Mouse (Mus musculus): ENCODE measurements around the gene Defb47. TPM values are rescaled to one million over a fixed set of nuclear protein-coding genes. Genes with fewer than 3 reads are reported as not detected.
A peak's percentile ranks its signal among the peaks of the same experiment; 100 is the strongest.

Gene Defb47
- polyA plus RNA-seq (2015; fragmentation: Nextera tagmentation; extraction: Ambion mirVana), result not detected in 2 replicates

- Histone ChIP-seq H3K4me2 (replicated peaks) (no peak within 1 kb of the TSS), H3K27me3 (no peaks in the 10 kb centered on the region), H3K4me3 (no peak within 1 kb of the TSS), H3K4me1 (no peaks in the 10 kb centered on the region), H3K9me3 (no peaks in the 10 kb centered on the region), H3K27ac (replicated peaks) (no peak within 1 kb of the TSS), H3K36me3 (no peaks in the 10 kb centered on the region), H3K9ac (replicated peaks) (no peak within 1 kb of the TSS)
- ATAC-seq (replicated peaks), result no peak
- 82% methylated on average over 8 of the region's 8 CpGs for WGBS
Observed at GRCm38 (mm10) chr14:62997777-62998176, at the start of gene Defb47. Gene Defb47 (plus strand): TSS chr14:62998077.

GRCm38 (mm10) chr14:62956091-62956490 lies 41.8 kb upstream of the Defb47 start:
- Histone ChIP-seq H3K9ac (replicated peaks) (no peak overlapping the region), H3K36me3 (peaks cover 33% of the 10 kb centered on the region), H3K4me3 (no peak overlapping the region), H3K27ac (replicated peaks) (no peak overlapping the region), H3K9me3 (no peaks in the 10 kb centered on the region), H3K27me3 (no peaks in the 10 kb centered on the region), H3K4me2 (replicated peaks) (no peak overlapping the region), H3K4me1 (no peaks in the 10 kb centered on the region)
- no peak for ATAC-seq (replicated peaks)
- WGBS, result 90% methylated on average over 9 of the region's 9 CpGs

- Histone ChIP-seq H3K9me3 (no peaks in the 10 kb centered on the region), H3K4me2 (replicated peaks) (no peak overlapping the region), H3K27me3 (no peaks in the 10 kb centered on the region), H3K27ac (replicated peaks) (no peak overlapping the region), H3K36me3 (0 out of 2 replicates have a peak, but pooled peaks cover 3% of the 10 kb centered on the region), H3K9ac (replicated peaks) (no peak overlapping the region), H3K4me3 (no peak overlapping the region), H3K4me1 (0 out of 2 replicates have a peak, but pooled peaks cover 5% of the 10 kb centered on the region)
- 87% methylated on average over 4 of the region's 4 CpGs for WGBS
- ATAC-seq (replicated peaks), result no peak
Observed at GRCm38 (mm10) chr14:62963632-62964031, 34.2 kb upstream of the Defb47 start.

GRCm38 (mm10) chr14:62965342-62965741 lies 32.5 kb upstream of the Defb47 start:
- Histone ChIP-seq H3K36me3 (no peaks in the 10 kb centered on the region), H3K4me1 (0 out of 2 replicates have a peak, but pooled peaks cover 5% of the 10 kb centered on the region), H3K4me3 (no peak overlapping the region), H3K9ac (replicated peaks) (no peak overlapping the region), H3K27me3 (no peaks in the 10 kb centered on the region), H3K9me3 (no peaks in the 10 kb centered on the region), H3K4me2 (replicated peaks) (no peak overlapping the region), H3K27ac (replicated peaks) (no peak overlapping the region)
- 81% methylated on average over 5 of the region's 5 CpGs for WGBS
- no peak for ATAC-seq (replicated peaks)

GRCm38 (mm10) chr14:62965811-62966520 lies 31.9 kb upstream of the Defb47 start:
- no peaks in the 10 kb centered on the region for H3K36me3 ChIP-seq
- no peak overlapping the region for H3K27ac ChIP-seq (replicated peaks)
- no peak overlapping the region for H3K9ac ChIP-seq (replicated peaks)
- no peaks in the 10 kb centered on the region for H3K27me3 ChIP-seq
- 0 out of 2 replicates have a peak, but pooled peaks cover 5% of the 10 kb centered on the region for H3K4me1 ChIP-seq
- no peaks in the 10 kb centered on the region for H3K9me3 ChIP-seq
- peak overlapping the region; percentile 16 for H3K4me3 ChIP-seq
- peak overlapping the region; percentile 34 for H3K4me2 ChIP-seq (replicated peaks)
- no peak for ATAC-seq (replicated peaks)
- WGBS, result 24% methylated on average over 15 of the region's 15 CpGs

- H3K27me3 ChIP-seq, result no peaks in the 10 kb centered on the region
- H3K4me1 ChIP-seq, result no peaks in the 10 kb centered on the region
- no peaks in the 10 kb centered on the region for H3K9me3 ChIP-seq
- 12% methylated on average over 5 of the region's 5 CpGs for WGBS
- H3K9ac ChIP-seq (replicated peaks), result no peak overlapping the region
- H3K27ac ChIP-seq (replicated peaks), result no peak overlapping the region
- no peak overlapping the region for H3K4me3 ChIP-seq
- no peak overlapping the region for H3K4me2 ChIP-seq (replicated peaks)
- no peaks in the 10 kb centered on the region for H3K36me3 ChIP-seq
- ATAC-seq (replicated peaks), result no peak
Observed at GRCm38 (mm10) chr14:62975046-62975445, 22.8 kb upstream of the Defb47 start.

GRCm38 (mm10) chr14:62979815-62980214 lies 18.1 kb upstream of the Defb47 start:
- no peaks in the 10 kb centered on the region for H3K27me3 ChIP-seq
- no peak overlapping the region for H3K9ac ChIP-seq (replicated peaks)
- H3K27ac ChIP-seq (replicated peaks), result no peak overlapping the region
- no peak for ATAC-seq (replicated peaks)
- WGBS, result 75% methylated on average over 1 of the region's 1 CpGs
- no peaks in the 10 kb centered on the region for H3K9me3 ChIP-seq
- no peaks in the 10 kb centered on the region for H3K4me1 ChIP-seq
- no peaks in the 10 kb centered on the region for H3K36me3 ChIP-seq
- no peak overlapping the region for H3K4me2 ChIP-seq (replicated peaks)
- H3K4me3 ChIP-seq, result no peak overlapping the region

GRCm38 (mm10) chr14:62984410-62984809 lies 13.5 kb upstream of the Defb47 start, which contains the start of gene Defb48:
Gene Defb48 (minus strand): TSS chr14:62984510.
- ATAC-seq (replicated peaks), result no peak
- H3K4me2 ChIP-seq (replicated peaks), result no peak within 1 kb of the TSS
- H3K9ac ChIP-seq (replicated peaks), result no peak within 1 kb of the TSS
- H3K27me3 ChIP-seq, result no peaks in the 10 kb centered on the region
- H3K4me3 ChIP-seq, result no peak within 1 kb of the TSS
- no peaks in the 10 kb centered on the region for H3K4me1 ChIP-seq
- 78% methylated on average over 1 of the region's 1 CpGs for WGBS
- H3K9me3 ChIP-seq, result no peaks in the 10 kb centered on the region
- H3K36me3 ChIP-seq, result no peaks in the 10 kb centered on the region
- no peak within 1 kb of the TSS for H3K27ac ChIP-seq (replicated peaks)

GRCm38 (mm10) chr14:62991271-62991670 lies 6.6 kb upstream of the Defb47 start:
- no peak overlapping the region for H3K27ac ChIP-seq (replicated peaks)
- ATAC-seq (replicated peaks), result no peak
- H3K4me1 ChIP-seq, result no peaks in the 10 kb centered on the region
- no peaks in the 10 kb centered on the region for H3K9me3 ChIP-seq
- no peaks in the 10 kb centered on the region for H3K27me3 ChIP-seq
- no peak overlapping the region for H3K4me2 ChIP-seq (replicated peaks)
- 82% methylated on average over 3 of the region's 3 CpGs for WGBS
- no peak overlapping the region for H3K4me3 ChIP-seq
- no peak overlapping the region for H3K9ac ChIP-seq (replicated peaks)
- no peaks in the 10 kb centered on the region for H3K36me3 ChIP-seq

- no peak for ATAC-seq (replicated peaks)
- no peaks in the 10 kb centered on the region for H3K9me3 ChIP-seq
- no peaks in the 10 kb centered on the region for H3K36me3 ChIP-seq
- H3K27me3 ChIP-seq, result no peaks in the 10 kb centered on the region
- no peak overlapping the region for H3K9ac ChIP-seq (replicated peaks)
- no peak overlapping the region for H3K27ac ChIP-seq (replicated peaks)
- H3K4me1 ChIP-seq, result no peaks in the 10 kb centered on the region
- no peak overlapping the region for H3K4me2 ChIP-seq (replicated peaks)
- WGBS, result 51% methylated on average over 7 of the region's 7 CpGs
- no peak overlapping the region for H3K4me3 ChIP-seq
Observed at GRCm38 (mm10) chr14:62991849-62992510, 5.9 kb upstream of the Defb47 start.

GRCm38 (mm10) chr14:62998977-62999376 lies 1.1 kb downstream of the Defb47 start:
- Histone ChIP-seq H3K9ac (replicated peaks) (no peak overlapping the region), H3K4me1 (no peaks in the 10 kb centered on the region), H3K27ac (replicated peaks) (no peak overlapping the region), H3K4me2 (replicated peaks) (no peak overlapping the region), H3K4me3 (no peak overlapping the region), H3K9me3 (no peaks in the 10 kb centered on the region), H3K36me3 (no peaks in the 10 kb centered on the region), H3K27me3 (no peaks in the 10 kb centered on the region)
- no peak for ATAC-seq (replicated peaks)
- WGBS, result 90% methylated on average over 4 of the region's 4 CpGs

- H3K9ac ChIP-seq (replicated peaks), result no peak overlapping the region
- no peaks in the 10 kb centered on the region for H3K27me3 ChIP-seq
- no peak overlapping the region for H3K27ac ChIP-seq (replicated peaks)
- H3K36me3 ChIP-seq, result no peaks in the 10 kb centered on the region
- no peaks in the 10 kb centered on the region for H3K9me3 ChIP-seq
- no peak for ATAC-seq (replicated peaks)
- no peak overlapping the region for H3K4me2 ChIP-seq (replicated peaks)
- 67% methylated on average over 2 of the region's 2 CpGs for WGBS
- H3K4me1 ChIP-seq, result no peaks in the 10 kb centered on the region
- no peak overlapping the region for H3K4me3 ChIP-seq
Observed at GRCm38 (mm10) chr14:63002588-63002987, 4.7 kb downstream of the Defb47 start.

All from forebrain, embryonic 15.5 days (tissue).